Mouse (Mus musculus) B cell, adult 67 days (primary cell): ENCODE measurements around the gene Emx2. TPM values are rescaled to one million over a fixed set of nuclear protein-coding genes. Genes with fewer than 3 reads are reported as not detected.

ENCODE experiments used
- total RNA-seq, 2 experiments: library from RNA; stranded (reverse); gene quantifications; 4 replicates each; pipeline ENCODE4 v1.2.4; 2023

Gene Emx2
- total RNA-seq, result not detected

DNA sequence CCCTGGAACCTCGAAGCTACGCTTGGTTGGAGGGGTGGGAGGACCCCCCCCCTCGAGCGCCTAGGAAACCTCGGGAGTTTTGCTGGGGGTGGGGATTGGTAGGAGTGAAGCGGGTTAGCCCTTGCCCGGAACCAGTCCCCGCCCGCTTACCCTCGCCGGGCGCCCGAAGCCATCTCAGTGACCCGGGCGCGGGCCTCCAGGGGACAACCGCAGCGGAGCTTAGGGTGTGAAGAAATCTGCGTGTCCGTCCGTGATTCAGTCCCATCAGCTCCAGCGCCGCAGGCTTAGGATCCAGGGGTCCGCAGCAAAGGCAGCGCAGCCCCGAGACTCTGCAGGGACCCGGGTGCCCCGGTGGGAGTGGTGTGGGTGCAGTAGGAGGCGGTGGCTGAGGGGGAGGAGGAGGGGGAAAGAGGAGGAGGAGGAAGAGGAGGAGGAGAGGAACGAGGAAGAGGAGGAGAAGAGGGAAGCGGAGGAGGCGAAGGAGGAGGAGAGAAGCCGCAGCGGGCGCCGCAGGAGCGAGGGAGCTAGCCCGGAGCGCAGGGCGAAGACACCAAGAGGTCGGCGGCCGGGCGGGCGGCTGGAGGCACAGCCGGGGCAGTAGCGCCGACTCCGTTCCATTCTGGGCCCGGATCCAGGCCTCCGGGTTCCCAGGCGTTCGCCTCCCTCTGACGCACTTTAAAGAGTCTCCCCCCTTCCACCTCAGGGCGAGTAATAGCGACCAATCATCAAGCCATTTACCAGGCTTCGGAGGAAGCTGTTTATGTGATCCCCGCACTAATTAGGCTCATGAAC lies at the start of gene Emx2:
Gene Emx2 (plus strand): TSS at position 422 of the 792 bp plus-strand sequence.

Other genes with a start within 250 kb of the Emx2 start
- not detected for gene Kcnk18, start 239.2 kb upstream of the Emx2 start, total RNA-seq
- gene Slc18a2, start 197.5 kb upstream of the Emx2 start, total RNA-seq, result under 1 TPM in 1 of 2 experiments, not detected in 1; 0.18 TPM
- 100 to 1,000 TPM; 820 to 896 TPM for gene Rps12-ps3, start 136.1 kb upstream of the Emx2 start, total RNA-seq
- 10 to 100 TPM; 46.7 to 47.8 TPM for gene Pdzd8, start 112.6 kb upstream of the Emx2 start, total RNA-seq